Mouse (Mus musculus) embryonic facial prominence, embryonic 15.5 days (tissue): ENCODE data around the gene 1700001P01Rik. TPM values are rescaled to one million over a fixed set of nuclear protein-coding genes. Genes with fewer than 3 reads are reported as not detected.

Source experiments
- ATAC-seq: fragments of 200-750 bp; cut with Nextera tagmentation; 2 replicates; pipeline ENCODE4 v1.8.0; 2017; ENCODE audit warnings: low read depth, moderate TSS enrichment; ENCODE audit not compliant: insufficient number of reproducible peaks, low FRiP score, low TSS enrichment
- H3K27ac ChIP-seq: fragments of 300-500 bp; sonication (generic); replicated peaks from 2 replicates; pipeline ENCODE4 v1.5.1; 2015; ENCODE audit warnings: mild to moderate bottlenecking, inconsistent platforms
- H3K27me3 ChIP-seq: fragments of 300-500 bp; sonication (generic); 2 replicates; pipeline ENCODE4 v1.6.1; 2015; ENCODE audit warnings: inconsistent platforms
- H3K36me3 ChIP-seq: fragments of 300-500 bp; sonication (generic); 2 replicates; pipeline ENCODE4 v1.6.1; 2015; ENCODE audit warnings: mild to moderate bottlenecking, inconsistent platforms
- H3K4me1 ChIP-seq: fragments of 300-500 bp; sonication (generic); 2 replicates; pipeline ENCODE4 v1.6.1; 2015; ENCODE audit warnings: inconsistent platforms
- H3K4me2 ChIP-seq: fragments of 300-500 bp; sonication (generic); replicated peaks from 2 replicates; pipeline ENCODE4 v1.6.1; 2015; ENCODE audit warnings: mild to moderate bottlenecking, inconsistent platforms
- H3K4me3 ChIP-seq: fragments of 300-500 bp; sonication (generic); replicated peaks from 2 replicates; pipeline ENCODE4 v1.5.1; 2015; ENCODE audit warnings: mild to moderate bottlenecking, inconsistent platforms
- H3K9ac ChIP-seq: fragments of 300-500 bp; sonication (generic); 2 replicates; pipeline ENCODE4 v1.6.1; 2015; ENCODE audit warnings: inconsistent platforms
- H3K9me3 ChIP-seq: fragments of 300-500 bp; sonication (generic); replicated peaks from 2 replicates; pipeline ENCODE4 v1.6.1; 2016; ENCODE audit warnings: inconsistent platforms
- WGBS: fragments of 180-500 bp; shearing (Covaris S2); methylation state at CpG from one replicate; pipeline ENCODE4 v1.1.7; 2015; 5-methylcytosine and 5-hydroxymethylcytosine counted together
- polyA plus RNA-seq: library from polyadenylated mRNA; unstranded; fragments of >200 nt; fragmentation: Nextera tagmentation; extraction: Ambion mirVana; gene quantifications from 2 replicates; pipeline ENCODE4 v1.2.1, GENCODE M21; 2015

1700001P01Rik gene
- polyA plus RNA-seq, 1 experiment from 2014 or later, result 0.95 TPM

- Histone ChIP-seq H3K27ac (0 out of 2 replicates have a peak overlapping the region, but pooled peaks have one; percentile 18), H3K36me3 (peaks cover 19% of the 10 kb centered on the region), H3K4me2 (no peak overlapping the region), H3K9me3 (no peaks in the 10 kb centered on the region), H3K4me1 (peaks cover 95% of the 10 kb centered on the region), H3K9ac (no peak overlapping the region), H3K4me3 (no peak overlapping the region), H3K27me3 (no peaks in the 10 kb centered on the region)
- WGBS, result 58% methylated on average over 7 of the region's 7 CpGs
- ATAC-seq, result no peak
Measured at GRCm38 (mm10) chr11:97809235-97810121, 33.8 kb upstream of the 1700001P01Rik start.

GRCm38 (mm10) chr11:97808621-97809234, 33.0 kb upstream of the 1700001P01Rik start:
- Histone ChIP-seq H3K9me3 (no peaks in the 10 kb centered on the region), H3K4me3 (no peak overlapping the region), H3K27me3 (no peaks in the 10 kb centered on the region), H3K9ac (no peak overlapping the region), H3K27ac (peak overlapping the region; percentile 5), H3K4me2 (no peak overlapping the region), H3K36me3 (peaks cover 19% of the 10 kb centered on the region), H3K4me1 (peaks cover 97% of the 10 kb centered on the region)
- no peak for ATAC-seq
- WGBS, result 29% methylated on average over 5 of the region's 5 CpGs

GRCm38 (mm10) chr11:97808093-97808492, 32.4 kb upstream of the 1700001P01Rik start:
- Histone ChIP-seq H3K9me3 (no peaks in the 10 kb centered on the region), H3K27ac (peak overlapping the region; percentile 5), H3K36me3 (peaks cover 19% of the 10 kb centered on the region), H3K4me2 (no peak overlapping the region), H3K27me3 (no peaks in the 10 kb centered on the region), H3K9ac (no peak overlapping the region), H3K4me3 (no peak overlapping the region), H3K4me1 (peaks cover 93% of the 10 kb centered on the region)
- 33% methylated on average over 2 of the region's 2 CpGs for WGBS
- no peak for ATAC-seq

- no peak for ATAC-seq
- 25% methylated on average over 6 of the region's 6 CpGs for WGBS
- Histone ChIP-seq H3K4me3 (no peak overlapping the region), H3K9ac (no peak overlapping the region), H3K36me3 (peaks cover 19% of the 10 kb centered on the region), H3K4me1 (peaks cover 90% of the 10 kb centered on the region), H3K27ac (peak overlapping the region; percentile 5), H3K9me3 (no peaks in the 10 kb centered on the region), H3K27me3 (no peaks in the 10 kb centered on the region), H3K4me2 (no peak overlapping the region)
Measured at GRCm38 (mm10) chr11:97807626-97808025, 31.9 kb upstream of the 1700001P01Rik start.

- Histone ChIP-seq H3K4me1 (peaks cover 90% of the 10 kb centered on the region), H3K36me3 (peaks cover 19% of the 10 kb centered on the region), H3K27ac (0 out of 2 replicates have a peak overlapping the region, but pooled peaks have one; percentile 88), H3K4me3 (no peak overlapping the region), H3K4me2 (no peak overlapping the region), H3K9ac (no peak overlapping the region), H3K9me3 (no peaks in the 10 kb centered on the region), H3K27me3 (no peaks in the 10 kb centered on the region)
- WGBS, result 68% methylated on average over 7 of the region's 7 CpGs
- ATAC-seq, result no peak
Measured at GRCm38 (mm10) chr11:97806613-97806964, 30.9 kb upstream of the 1700001P01Rik start.

- H3K4me2 ChIP-seq, result peak overlapping the region; percentile 49
- ATAC-seq, result no peak
- H3K4me1 ChIP-seq, result peaks cover 90% of the 10 kb centered on the region
- peaks cover 19% of the 10 kb centered on the region for H3K36me3 ChIP-seq
- H3K9ac ChIP-seq, result no peak overlapping the region
- H3K9me3 ChIP-seq, result no peaks in the 10 kb centered on the region
- WGBS, result 35% methylated on average over 15 of the region's 15 CpGs
- H3K27ac ChIP-seq, result peak overlapping the region; percentile 88
- no peak overlapping the region; the same call in 1 of the 2 replicates for H3K4me3 ChIP-seq
- no peaks in the 10 kb centered on the region for H3K27me3 ChIP-seq
Measured at GRCm38 (mm10) chr11:97805662-97806612, 30.2 kb upstream of the 1700001P01Rik start.

GRCm38 (mm10) chr11:97804841-97805661, 29.3 kb upstream of the 1700001P01Rik start:
- Histone ChIP-seq H3K4me1 (peaks cover 86% of the 10 kb centered on the region), H3K36me3 (peaks cover 19% of the 10 kb centered on the region), H3K9ac (no peak overlapping the region), H3K27ac (peak overlapping the region; percentile 88), H3K4me2 (peak overlapping the region; percentile 49), H3K9me3 (no peaks in the 10 kb centered on the region), H3K4me3 (peak overlapping the region; percentile 24), H3K27me3 (no peaks in the 10 kb centered on the region)
- 4% methylated on average over 9 of the region's 9 CpGs for WGBS
- peak; percentile 11; the same call in 1 of the 2 replicates for ATAC-seq

- H3K27ac ChIP-seq, result 0 out of 2 replicates have a peak overlapping the region, but pooled peaks have one; percentile 2
Measured at GRCm38 (mm10) chr11:97803847-97804246, 28.1 kb upstream of the 1700001P01Rik start.

GRCm38 (mm10) chr11:97802495-97802894, 26.8 kb upstream of the 1700001P01Rik start:
- no peaks in the 10 kb centered on the region for H3K9me3 ChIP-seq
- H3K27ac ChIP-seq, result peak overlapping the region; percentile 98
- no peaks in the 10 kb centered on the region for H3K27me3 ChIP-seq
- H3K36me3 ChIP-seq, result peaks cover 4% of the 10 kb centered on the region
- WGBS, result 39% methylated on average over 6 of the region's 6 CpGs
- H3K4me3 ChIP-seq, result peak overlapping the region; percentile 94; the same call in 1 of the 2 replicates
- no peak overlapping the region for H3K9ac ChIP-seq
- H3K4me1 ChIP-seq, result peaks cover 72% of the 10 kb centered on the region
- no peak for ATAC-seq
- H3K4me2 ChIP-seq, result peak overlapping the region; percentile 64; the same call in 1 of the 2 replicates

More at GRCm38 (mm10) chr11:97803847-97804246, 28.1 kb upstream of the 1700001P01Rik start:
- Histone ChIP-seq H3K4me1 (peaks cover 74% of the 10 kb centered on the region), H3K9me3 (no peaks in the 10 kb centered on the region), H3K27me3 (no peaks in the 10 kb centered on the region), H3K36me3 (peaks cover 14% of the 10 kb centered on the region), H3K9ac (no peak overlapping the region), H3K4me3 (no peak overlapping the region), H3K4me2 (peak overlapping the region; percentile 49; the same call in 1 of the 2 replicates)
- ATAC-seq, result no peak
- 70% methylated on average over 5 of the region's 5 CpGs for WGBS

- Histone ChIP-seq H3K4me1 (peaks cover 70% of the 10 kb centered on the region), H3K27me3 (no peaks in the 10 kb centered on the region), H3K27ac (peak overlapping the region; percentile 98), H3K4me3 (peak overlapping the region; percentile 94), H3K9me3 (no peaks in the 10 kb centered on the region), H3K4me2 (peak overlapping the region; percentile 64), H3K9ac (no peak overlapping the region), H3K36me3 (peaks cover 3% of the 10 kb centered on the region)
- no peak for ATAC-seq
- 31% methylated on average over 1 of the region's 1 CpGs for WGBS
Measured at GRCm38 (mm10) chr11:97802194-97802470, 26.4 kb upstream of the 1700001P01Rik start.
